Mouse (Mus musculus): ENCODE measurements around the gene Abca5. TPM values are rescaled to one million over a fixed set of nuclear protein-coding genes. Genes with fewer than 3 reads are reported as not detected.
A peak's percentile ranks its signal among the peaks of the same experiment; 100 is the strongest.

Gene Abca5
- polyA plus RNA-seq, 1 experiment from 2014 or later, result 9.7 TPM

- no peak for ATAC-seq (ENCODE audit: low FRiP score, low read depth)
- WGBS, result 84% methylated on average over 3 of the region's 3 CpGs
These were observed 85.3 kb downstream of the Abca5 start for GRCm38 (mm10) chr11:110252256-110252655.

GRCm38 (mm10) chr11:110251534-110251933, 86.0 kb downstream of the Abca5 start, which contains the start of gene Abca6:
TSS of gene Abca6 (minus strand) at chr11:110251776.
- 18% methylated on average over 8 of the region's 8 CpGs for WGBS
- Histone ChIP-seq H3K27ac (replicated peaks) (no peak within 1 kb of the TSS), H3K4me1 (replicated peaks) (no peaks in the 10 kb centered on the region), H3K4me3 (peak within 1 kb of the TSS; percentile 16), H3K36me3 (no peaks in the 10 kb centered on the region), H3K9ac (no peak within 1 kb of the TSS), H3K4me2 (peak within 1 kb of the TSS; percentile 47), H3K27me3 (no peaks in the 10 kb centered on the region), H3K9me3 (no peaks in the 10 kb centered on the region)
- ATAC-seq (ENCODE audit: low FRiP score, low read depth), result no peak

More at GRCm38 (mm10) chr11:110252256-110252655, 85.3 kb downstream of the Abca5 start:
- Histone ChIP-seq H3K36me3 (no peaks in the 10 kb centered on the region), H3K27ac (replicated peaks) (no peak overlapping the region), H3K9me3 (no peaks in the 10 kb centered on the region), H3K27me3 (no peaks in the 10 kb centered on the region), H3K4me1 (replicated peaks) (no peaks in the 10 kb centered on the region), H3K4me2 (no peak overlapping the region), H3K4me3 (no peak overlapping the region), H3K9ac (no peak overlapping the region)

GRCm38 (mm10) chr11:110244730-110245129, 92.8 kb downstream of the Abca5 start:
- no peak for ATAC-seq (ENCODE audit: low FRiP score, low read depth)
- Histone ChIP-seq H3K27ac (replicated peaks) (no peak overlapping the region), H3K4me3 (no peak overlapping the region), H3K36me3 (no peaks in the 10 kb centered on the region), H3K9ac (no peak overlapping the region), H3K4me1 (replicated peaks) (no peaks in the 10 kb centered on the region), H3K27me3 (no peaks in the 10 kb centered on the region), H3K9me3 (no peaks in the 10 kb centered on the region), H3K4me2 (no peak overlapping the region)
- 92% methylated on average over 10 of the region's 10 CpGs for WGBS

- 90% methylated on average over 2 of the region's 2 CpGs for WGBS
- H3K4me1 ChIP-seq (replicated peaks), result no peaks in the 10 kb centered on the region
- no peak for ATAC-seq (ENCODE audit: low FRiP score, low read depth)
- H3K9me3 ChIP-seq, result no peaks in the 10 kb centered on the region
- no peaks in the 10 kb centered on the region for H3K27me3 ChIP-seq
- no peak overlapping the region for H3K27ac ChIP-seq (replicated peaks)
- H3K4me3 ChIP-seq, result no peak overlapping the region
- no peak overlapping the region for H3K4me2 ChIP-seq
- H3K36me3 ChIP-seq, result no peaks in the 10 kb centered on the region
- no peak overlapping the region for H3K9ac ChIP-seq
These were observed 100.0 kb downstream of the Abca5 start for GRCm38 (mm10) chr11:110237466-110237865.

- Histone ChIP-seq H3K27me3 (no peaks in the 10 kb centered on the region), H3K27ac (replicated peaks) (no peak overlapping the region), H3K4me1 (replicated peaks) (no peaks in the 10 kb centered on the region), H3K9ac (no peak overlapping the region), H3K4me3 (no peak overlapping the region), H3K4me2 (no peak overlapping the region), H3K9me3 (no peaks in the 10 kb centered on the region), H3K36me3 (no peaks in the 10 kb centered on the region)
- no peak for ATAC-seq (ENCODE audit: low FRiP score, low read depth)
These were observed 104.5 kb downstream of the Abca5 start for GRCm38 (mm10) chr11:110232975-110233374.

Other genes with a start within 250 kb of the Abca5 start
- gene Abca8a, start 241.7 kb downstream of the Abca5 start, polyA plus RNA-seq (2015; fragmentation: Nextera tagmentation; extraction: Ambion mirVana), result 0.73 and 1.4 TPM in 2 replicates
- 3.2 and 3.9 TPM in 2 replicates for gene Abca9, start 169.5 kb downstream of the Abca5 start, polyA plus RNA-seq (2015; fragmentation: Nextera tagmentation; extraction: Ambion mirVana)
- 0.17 and 0.32 TPM in 2 replicates for gene Abca6, start 85.9 kb downstream of the Abca5 start, polyA plus RNA-seq (2015; fragmentation: Nextera tagmentation; extraction: Ambion mirVana)
- gene Map2k6, start 61.4 kb upstream of the Abca5 start, polyA plus RNA-seq (2015; fragmentation: Nextera tagmentation; extraction: Ambion mirVana), result 25.4 and 26.2 TPM in 2 replicates

Data from hindbrain, embryonic 15.5 days (tissue).